Mouse (Mus musculus): ENCODE results near the gene Nkg7.
"Not testable (repeated sequence)": the region's sequence is repeated elsewhere in the genome, so short reads cannot be mapped to it uniquely, and the experiment has no call there.

Nkg7 gene

GRCm38 (mm10) chr7:43436341-43437255 is at the start of gene Nkg7:
Nkg7 (plus strand) TSS chr7:43437073.
- DNase-seq (ENCODE audit: low read depth, low spot score) = peak; percentile 22

- peak; percentile 10 for DNase-seq (ENCODE audit: low read depth, low spot score)
These were observed 44.3 kb upstream of the Nkg7 start for GRCm38 (mm10) chr7:43392349-43393121.

GRCm38 (mm10) chr7:43399501-43399900 is 37.4 kb upstream of the Nkg7 start:
- no peak for DNase-seq (ENCODE audit: low read depth, low spot score)

DNA sequence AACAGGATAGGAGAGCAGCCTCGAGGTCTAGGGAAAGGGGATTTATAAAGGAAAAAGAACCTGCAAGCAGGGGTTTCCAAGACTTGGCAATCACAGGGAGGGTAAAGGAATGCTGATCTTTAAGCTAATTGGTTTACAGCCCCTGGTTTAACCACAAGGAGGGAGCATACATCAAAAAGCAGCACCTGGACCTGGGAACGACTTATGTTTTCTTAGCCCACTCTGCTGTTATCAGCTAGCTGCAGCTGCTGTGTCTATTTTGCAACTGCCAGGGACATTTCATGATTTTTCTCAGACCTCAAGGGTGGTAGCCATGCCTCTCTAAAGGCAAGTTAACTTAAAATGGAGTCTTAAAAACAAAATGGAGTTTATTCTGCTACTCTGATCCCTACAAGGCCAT is 34.2 kb upstream of the Nkg7 start:
- no peak for DNase-seq (ENCODE audit: low read depth, low spot score)

GRCm38 (mm10) chr7:43407573-43407972 is 29.3 kb upstream of the Nkg7 start:
- DNase-seq (ENCODE audit: low read depth, low spot score) = no peak

GRCm38 (mm10) chr7:43408131-43408553 is 28.7 kb upstream of the Nkg7 start, which contains the start of gene Siglecg:
Siglecg (plus strand) TSS chr7:43408204.
- no peak for DNase-seq (ENCODE audit: low read depth, low spot score)

GRCm38 (mm10) chr7:43409084-43409483 is 27.8 kb upstream of the Nkg7 start:
- DNase-seq (ENCODE audit: low read depth, low spot score) = no peak

DNA sequence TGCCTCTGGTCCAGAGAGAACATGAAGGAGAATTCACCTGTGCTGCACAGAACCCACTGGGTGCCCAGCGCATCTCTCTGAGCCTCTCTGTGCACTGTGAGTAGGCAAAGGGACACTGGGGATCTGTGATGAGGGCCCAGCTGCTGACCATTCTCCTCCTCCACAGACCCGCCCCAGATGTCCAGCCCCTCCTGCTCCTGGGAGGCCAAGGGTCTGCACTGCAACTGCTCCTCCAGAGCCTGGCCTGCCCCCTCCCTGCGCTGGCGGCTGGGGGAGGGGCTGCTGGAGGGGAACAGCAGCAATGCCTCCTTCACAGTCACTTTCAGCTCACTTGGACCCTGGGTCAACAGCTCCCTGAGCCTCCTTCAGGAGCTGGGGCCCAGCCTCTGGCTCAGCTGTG is 25.1 kb upstream of the Nkg7 start:
- DNase-seq (ENCODE audit: low read depth, low spot score) = not testable (repeated sequence)

DNA sequence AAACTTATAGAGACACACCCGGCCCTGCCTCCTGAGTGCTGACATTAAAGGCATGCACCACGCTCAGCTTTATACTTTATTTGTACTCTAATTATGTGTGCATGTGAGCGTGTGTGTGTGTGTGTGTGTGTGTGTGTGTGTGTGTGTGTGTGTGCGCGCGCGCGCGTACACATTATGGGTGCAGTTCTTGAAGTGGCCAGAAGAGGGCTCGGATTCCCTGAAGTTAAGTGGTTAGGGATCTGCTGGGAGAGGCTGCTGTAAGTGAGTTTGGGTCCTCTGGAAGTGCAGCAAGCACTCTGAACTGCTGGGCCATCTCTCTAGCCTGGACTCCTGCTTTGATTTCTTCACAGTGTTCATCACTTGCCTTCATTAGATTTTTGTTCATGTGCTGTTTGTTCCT is 19.6 kb upstream of the Nkg7 start:
- no peak for DNase-seq (ENCODE audit: low read depth, low spot score)

- DNase-seq (ENCODE audit: low read depth, low spot score) = peak; percentile 92
These were observed 13.8 kb upstream of the Nkg7 start for GRCm38 (mm10) chr7:43422995-43423617.

DNA sequence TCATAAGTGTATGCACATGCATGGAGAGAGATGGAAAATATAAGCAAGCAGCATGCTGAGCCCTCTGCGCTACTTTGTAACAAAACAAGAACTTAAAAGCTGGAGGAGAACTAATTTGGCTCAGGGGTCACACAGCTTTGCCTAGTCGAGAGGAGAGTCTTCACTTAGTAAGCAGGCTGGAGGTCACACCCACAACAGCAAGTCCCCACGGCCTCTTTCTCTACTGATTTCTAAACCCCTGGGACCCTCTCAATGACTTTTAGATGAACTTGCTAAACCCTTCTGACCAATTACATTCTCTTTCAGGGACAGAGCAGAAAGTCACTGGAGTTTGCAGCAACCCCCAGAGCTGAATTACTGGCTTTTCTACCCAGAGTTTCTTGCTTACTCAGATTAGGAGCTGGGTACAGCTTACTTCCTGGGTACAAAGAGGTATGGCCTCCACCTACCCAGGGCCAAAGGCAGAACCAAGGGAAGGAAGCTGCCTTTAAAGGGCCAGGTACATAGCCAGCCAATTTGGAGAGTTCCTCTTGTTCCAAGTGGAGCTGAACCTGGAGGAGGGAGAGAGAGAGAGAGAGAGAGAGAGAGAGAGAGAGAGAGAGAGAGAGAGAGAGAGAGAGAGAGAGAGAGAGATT is 12.8 kb upstream of the Nkg7 start:
- peak; percentile 30 for DNase-seq (ENCODE audit: low read depth, low spot score)

- no peak for DNase-seq (ENCODE audit: low read depth, low spot score)
These were observed 9.5 kb upstream of the Nkg7 start, which contains the start of gene Lim2 for GRCm38 (mm10) chr7:43427406-43427805. Lim2 (plus strand) TSS chr7:43427670.

- DNase-seq (ENCODE audit: low read depth, low spot score) = no peak
These were observed 7.4 kb upstream of the Nkg7 start for GRCm38 (mm10) chr7:43429500-43429899.

DNA sequence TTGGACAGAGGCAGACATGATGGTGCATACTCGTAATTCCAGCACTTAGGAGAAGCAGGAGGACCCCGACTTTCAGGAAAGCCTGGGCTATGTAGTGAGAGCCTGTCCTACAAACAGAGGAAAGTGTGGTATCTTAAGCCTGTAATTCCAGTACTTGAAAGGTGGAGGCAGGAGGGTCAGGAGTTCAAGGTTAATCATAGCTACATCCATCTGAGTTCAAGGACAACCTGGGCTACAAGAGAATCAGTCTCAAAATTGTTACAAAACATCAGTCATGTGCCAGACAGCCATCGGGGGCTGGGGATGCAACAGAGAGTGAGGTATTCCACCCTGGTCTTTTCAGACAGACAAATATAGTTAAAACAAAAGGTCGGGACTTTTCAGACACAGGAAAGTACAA is 4.0 kb upstream of the Nkg7 start:
- no peak for DNase-seq (ENCODE audit: low read depth, low spot score)

GRCm38 (mm10) chr7:43434676-43435075 is 2.2 kb upstream of the Nkg7 start:
- DNase-seq (ENCODE audit: low read depth, low spot score) = no peak

- peak; percentile 21 for DNase-seq (ENCODE audit: low read depth, low spot score)
These were observed 1.7 kb downstream of the Nkg7 start for GRCm38 (mm10) chr7:43438611-43439010.

DNA sequence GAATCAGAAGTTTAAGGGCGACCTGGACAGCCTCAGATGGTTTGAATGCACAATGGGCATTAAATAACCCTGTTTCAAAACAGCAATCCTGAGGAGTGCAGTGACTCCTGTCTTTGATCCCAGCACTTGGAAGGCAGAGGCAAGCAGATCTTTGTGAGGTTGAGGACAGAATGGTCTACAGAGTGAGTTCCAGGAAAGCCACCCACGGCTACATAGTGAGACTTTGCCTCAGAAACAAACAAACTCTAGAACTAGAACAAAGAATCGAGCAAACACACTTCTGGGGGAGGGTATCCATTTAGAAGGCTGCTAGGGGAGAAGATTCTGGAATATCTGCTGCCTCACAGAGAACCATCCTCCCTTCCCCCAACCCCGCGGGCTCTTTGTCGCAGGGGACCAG is 3.6 kb downstream of the Nkg7 start, which contains the start of gene Cldnd2:
TSS of gene Cldnd2 (plus strand) at position 301 of the 400 bp plus-strand sequence.
- no peak for DNase-seq (ENCODE audit: low read depth, low spot score)

DNA sequence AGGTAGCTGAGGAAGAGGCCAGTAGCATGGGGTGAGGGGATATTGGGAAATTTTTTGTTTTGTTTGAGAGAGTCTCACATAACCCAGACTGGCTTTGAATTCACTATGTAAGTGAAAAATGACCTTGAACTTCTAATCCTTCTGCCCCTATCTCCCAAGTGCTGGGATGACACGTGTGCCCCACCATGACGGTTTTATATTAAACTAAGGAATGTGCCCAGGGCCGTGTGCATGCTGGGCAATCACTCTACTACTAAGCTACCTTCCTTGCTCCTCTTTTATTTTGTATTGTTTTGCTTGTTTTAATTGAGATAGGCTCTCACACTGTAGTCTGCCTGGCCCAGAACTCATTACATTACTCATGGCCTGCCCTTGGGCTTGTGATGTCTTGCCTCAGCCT is 4.2 kb downstream of the Nkg7 start:
- DNase-seq (ENCODE audit: low read depth, low spot score) = no peak

GRCm38 (mm10) chr7:43442684-43443083 is 5.8 kb downstream of the Nkg7 start:
- no peak for DNase-seq (ENCODE audit: low read depth, low spot score)

DNA sequence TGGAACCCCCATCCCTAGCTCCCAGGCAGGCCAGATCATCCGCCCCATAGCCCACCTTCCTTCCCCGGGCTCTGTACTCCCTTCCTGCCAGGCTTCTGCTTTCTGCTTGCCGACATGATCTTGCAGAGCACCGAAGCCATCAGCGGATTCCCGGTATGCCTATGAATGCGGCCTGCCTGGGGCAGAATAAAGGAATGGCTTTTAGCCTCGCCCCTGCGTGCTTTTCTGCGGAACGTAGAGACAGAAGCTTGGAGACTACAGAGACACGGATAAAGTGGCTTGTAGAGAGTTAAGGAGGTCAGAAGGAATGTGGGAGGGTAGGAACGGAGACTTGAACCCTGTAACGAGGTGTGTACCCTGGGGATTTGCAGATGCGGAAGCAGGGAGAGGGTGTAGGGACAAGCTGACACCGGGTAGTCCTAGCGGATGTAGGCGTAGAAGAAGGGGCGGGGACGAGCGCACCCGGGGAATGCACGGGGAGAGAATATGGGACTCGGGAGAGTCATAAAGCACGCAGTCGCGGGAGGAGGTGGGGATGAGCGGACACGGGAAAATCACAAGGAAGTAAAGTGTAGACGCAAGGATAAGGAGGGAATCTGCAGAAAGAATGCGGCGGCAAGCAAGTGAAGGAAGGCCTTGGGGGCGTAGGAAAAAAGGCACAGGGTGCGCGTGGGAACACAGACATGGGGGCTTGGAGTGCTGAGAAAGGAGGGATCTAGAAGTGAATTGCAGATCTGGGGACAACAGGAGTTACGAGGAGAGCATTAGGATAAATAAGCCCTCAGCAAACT is 6.4 kb downstream of the Nkg7 start:
- peak; percentile 84 for DNase-seq (ENCODE audit: low read depth, low spot score)

DNA sequence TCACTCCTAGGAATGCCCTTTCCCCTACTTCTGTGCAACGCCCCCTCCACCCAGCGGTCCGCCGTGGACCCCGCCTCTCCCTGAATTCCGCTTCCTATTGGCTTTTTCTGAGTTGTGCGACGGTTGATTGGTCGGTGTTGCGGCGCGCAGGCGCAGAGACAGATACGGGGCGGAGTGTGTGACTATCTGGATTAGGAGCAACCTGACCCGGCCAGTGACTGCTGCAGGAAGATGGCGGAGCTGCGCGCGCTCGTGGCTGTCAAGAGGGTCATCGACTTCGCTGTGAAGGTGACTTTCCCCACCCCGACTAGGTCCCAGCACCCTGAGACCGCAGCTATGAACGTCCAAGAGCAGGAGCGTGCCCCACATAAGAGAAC is 7.0 kb downstream of the Nkg7 start, which contains the start of the genes Etfb and Gm45233:
TSS of gene Etfb (plus strand) at position 167 of the 377 bp plus-strand sequence.
TSS of gene Gm45233 (plus strand) at position 212 of the 377 bp plus-strand sequence.
- DNase-seq (ENCODE audit: low read depth, low spot score) = peak; percentile 95
